Mouse (Mus musculus): ENCODE data around the gene Mllt3. TPM values are rescaled to one million over a fixed set of nuclear protein-coding genes. Genes with fewer than 3 reads are reported as not detected.

Gene Mllt3
- polyA plus RNA-seq, 1 experiment from 2014 or later, result 59.0 TPM

- Histone ChIP-seq H3K9me3 (ENCODE audit: control insufficient read depth, low read length) (no peaks in the 10 kb centered on the region), H3K36me3 (ENCODE audit: control insufficient read depth, insufficient read depth, low read length) (no peaks in the 10 kb centered on the region), H3K4me3 (ENCODE audit: low read length) (no peak overlapping the region), H3K4me1 (ENCODE audit: control insufficient read depth, insufficient read depth, low read depth, low read length) (no peaks in the 10 kb centered on the region; the same call in 1 of the 2 replicates), H3K9ac (ENCODE audit: low read depth, low read length) (no peak overlapping the region), H3K27me3 (replicated peaks; ENCODE audit: control insufficient read depth, insufficient read depth, low read length) (no peaks in the 10 kb centered on the region), H3K4me2 (ENCODE audit: low read length) (no peak overlapping the region), H3K27ac (ENCODE audit: low read depth, low read length) (no peak overlapping the region)
- no peak for ATAC-seq
- 72% methylated on average over 6 of the region's 6 CpGs for WGBS
Measured at GRCm38 (mm10) chr4:87911172-87911994, 121.8 kb downstream of the Mllt3 start.

GRCm38 (mm10) chr4:87905149-87905771, 127.9 kb downstream of the Mllt3 start:
- no peaks in the 10 kb centered on the region for H3K9me3 ChIP-seq (ENCODE audit: control insufficient read depth, low read length)
- no peak overlapping the region for H3K9ac ChIP-seq (ENCODE audit: low read depth, low read length)
- no peak overlapping the region for H3K4me3 ChIP-seq (ENCODE audit: low read length)
- no peaks in the 10 kb centered on the region for H3K36me3 ChIP-seq (ENCODE audit: control insufficient read depth, insufficient read depth, low read length)
- no peaks in the 10 kb centered on the region for H3K27me3 ChIP-seq (replicated peaks; ENCODE audit: control insufficient read depth, insufficient read depth, low read length)
- H3K4me2 ChIP-seq (ENCODE audit: low read length), result no peak overlapping the region
- H3K4me1 ChIP-seq (ENCODE audit: control insufficient read depth, insufficient read depth, low read depth, low read length), result no peaks in the 10 kb centered on the region
- 81% methylated on average over 6 of the region's 6 CpGs for WGBS
- no peak for ATAC-seq
- no peak overlapping the region for H3K27ac ChIP-seq (ENCODE audit: low read depth, low read length)

GRCm38 (mm10) chr4:87904722-87905121, 128.4 kb downstream of the Mllt3 start:
- Histone ChIP-seq H3K9ac (ENCODE audit: low read depth, low read length) (no peak overlapping the region), H3K9me3 (ENCODE audit: control insufficient read depth, low read length) (no peaks in the 10 kb centered on the region), H3K27me3 (replicated peaks; ENCODE audit: control insufficient read depth, insufficient read depth, low read length) (no peaks in the 10 kb centered on the region), H3K27ac (ENCODE audit: low read depth, low read length) (no peak overlapping the region), H3K4me3 (ENCODE audit: low read length) (no peak overlapping the region), H3K4me1 (ENCODE audit: control insufficient read depth, insufficient read depth, low read depth, low read length) (no peaks in the 10 kb centered on the region), H3K36me3 (ENCODE audit: control insufficient read depth, insufficient read depth, low read length) (no peaks in the 10 kb centered on the region), H3K4me2 (ENCODE audit: low read length) (no peak overlapping the region)
- 90% methylated on average over 1 of the region's 1 CpGs for WGBS
- ATAC-seq, result no peak

GRCm38 (mm10) chr4:87902584-87902983, 130.6 kb downstream of the Mllt3 start:
- Histone ChIP-seq H3K9me3 (ENCODE audit: control insufficient read depth, low read length) (no peaks in the 10 kb centered on the region), H3K27ac (ENCODE audit: low read depth, low read length) (no peak overlapping the region), H3K27me3 (replicated peaks; ENCODE audit: control insufficient read depth, insufficient read depth, low read length) (no peaks in the 10 kb centered on the region), H3K4me1 (ENCODE audit: control insufficient read depth, insufficient read depth, low read depth, low read length) (no peaks in the 10 kb centered on the region), H3K4me3 (ENCODE audit: low read length) (no peak overlapping the region), H3K36me3 (ENCODE audit: control insufficient read depth, insufficient read depth, low read length) (no peaks in the 10 kb centered on the region), H3K9ac (ENCODE audit: low read depth, low read length) (no peak overlapping the region), H3K4me2 (ENCODE audit: low read length) (no peak overlapping the region)
- no peak for ATAC-seq
- WGBS, result 91% methylated on average over 4 of the region's 4 CpGs

- Histone ChIP-seq H3K4me3 (ENCODE audit: low read length) (no peak overlapping the region), H3K27me3 (replicated peaks; ENCODE audit: control insufficient read depth, insufficient read depth, low read length) (no peaks in the 10 kb centered on the region), H3K4me1 (ENCODE audit: control insufficient read depth, insufficient read depth, low read depth, low read length) (no peaks in the 10 kb centered on the region), H3K9ac (ENCODE audit: low read depth, low read length) (no peak overlapping the region), H3K9me3 (ENCODE audit: control insufficient read depth, low read length) (no peaks in the 10 kb centered on the region), H3K36me3 (ENCODE audit: control insufficient read depth, insufficient read depth, low read length) (no peaks in the 10 kb centered on the region), H3K27ac (ENCODE audit: low read depth, low read length) (no peak overlapping the region), H3K4me2 (ENCODE audit: low read length) (no peak overlapping the region)
- 0 out of 2 replicates have a peak, but pooled peaks have one; percentile 41 for ATAC-seq
- 62% methylated on average over 1 of the region's 1 CpGs for WGBS
Measured at GRCm38 (mm10) chr4:87901166-87901565, 132.0 kb downstream of the Mllt3 start.

- Histone ChIP-seq H3K27ac (ENCODE audit: low read depth, low read length) (no peak overlapping the region), H3K4me2 (ENCODE audit: low read length) (no peak overlapping the region), H3K4me1 (ENCODE audit: control insufficient read depth, insufficient read depth, low read depth, low read length) (no peaks in the 10 kb centered on the region), H3K4me3 (ENCODE audit: low read length) (no peak overlapping the region), H3K27me3 (replicated peaks; ENCODE audit: control insufficient read depth, insufficient read depth, low read length) (no peaks in the 10 kb centered on the region), H3K36me3 (ENCODE audit: control insufficient read depth, insufficient read depth, low read length) (no peaks in the 10 kb centered on the region), H3K9me3 (ENCODE audit: control insufficient read depth, low read length) (no peaks in the 10 kb centered on the region), H3K9ac (ENCODE audit: low read depth, low read length) (no peak overlapping the region)
- no peak for ATAC-seq
- 93% methylated on average over 3 of the region's 3 CpGs for WGBS
Measured at GRCm38 (mm10) chr4:87893498-87893897, 139.7 kb downstream of the Mllt3 start.

- Histone ChIP-seq H3K9me3 (ENCODE audit: control insufficient read depth, low read length) (no peaks in the 10 kb centered on the region), H3K27me3 (replicated peaks; ENCODE audit: control insufficient read depth, insufficient read depth, low read length) (no peaks in the 10 kb centered on the region), H3K36me3 (ENCODE audit: control insufficient read depth, insufficient read depth, low read length) (no peaks in the 10 kb centered on the region), H3K4me3 (ENCODE audit: low read length) (no peak overlapping the region), H3K9ac (ENCODE audit: low read depth, low read length) (no peak overlapping the region), H3K4me1 (ENCODE audit: control insufficient read depth, insufficient read depth, low read depth, low read length) (no peaks in the 10 kb centered on the region), H3K4me2 (ENCODE audit: low read length) (no peak overlapping the region), H3K27ac (ENCODE audit: low read depth, low read length) (no peak overlapping the region)
- 82% methylated on average over 4 of the region's 4 CpGs for WGBS
- ATAC-seq, result no peak; the same call in 1 of the 2 replicates
Measured at GRCm38 (mm10) chr4:87893012-87893411, 140.2 kb downstream of the Mllt3 start.

GRCm38 (mm10) chr4:87883225-87883875, 149.8 kb downstream of the Mllt3 start:
- no peak overlapping the region for H3K27ac ChIP-seq (ENCODE audit: low read depth, low read length)
- ATAC-seq, result peak; percentile 63; the same call in 1 of the 2 replicates

GRCm38 (mm10) chr4:87881995-87882394, 151.2 kb downstream of the Mllt3 start:
- ATAC-seq, result no peak
- H3K4me2 ChIP-seq (ENCODE audit: low read length), result no peak overlapping the region
- no peak overlapping the region for H3K4me3 ChIP-seq (ENCODE audit: low read length)
- no peak overlapping the region for H3K9ac ChIP-seq (ENCODE audit: low read depth, low read length)
- no peak overlapping the region for H3K27ac ChIP-seq (ENCODE audit: low read depth, low read length)
- no peaks in the 10 kb centered on the region for H3K9me3 ChIP-seq (ENCODE audit: control insufficient read depth, low read length)
- H3K27me3 ChIP-seq (replicated peaks; ENCODE audit: control insufficient read depth, insufficient read depth, low read length), result no peaks in the 10 kb centered on the region
- H3K36me3 ChIP-seq (ENCODE audit: control insufficient read depth, insufficient read depth, low read length), result no peaks in the 10 kb centered on the region
- WGBS, result 100% methylated on average over 1 of the region's 1 CpGs
- peaks cover 8% of the 10 kb centered on the region for H3K4me1 ChIP-seq (ENCODE audit: control insufficient read depth, insufficient read depth, low read depth, low read length)

More at GRCm38 (mm10) chr4:87883225-87883875, 149.8 kb downstream of the Mllt3 start:
- H3K4me3 ChIP-seq (ENCODE audit: low read length), result no peak overlapping the region
- 29% methylated on average over 5 of the region's 5 CpGs for WGBS
- no peaks in the 10 kb centered on the region for H3K9me3 ChIP-seq (ENCODE audit: control insufficient read depth, low read length)
- no peaks in the 10 kb centered on the region for H3K27me3 ChIP-seq (replicated peaks; ENCODE audit: control insufficient read depth, insufficient read depth, low read length)
- no peaks in the 10 kb centered on the region for H3K36me3 ChIP-seq (ENCODE audit: control insufficient read depth, insufficient read depth, low read length)
- H3K4me1 ChIP-seq (ENCODE audit: control insufficient read depth, insufficient read depth, low read depth, low read length), result peaks cover 8% of the 10 kb centered on the region
- H3K9ac ChIP-seq (ENCODE audit: low read depth, low read length), result no peak overlapping the region
- no peak overlapping the region for H3K4me2 ChIP-seq (ENCODE audit: low read length)
